Mouse (Mus musculus) intestine, embryonic 16.5 days (tissue): Measurements from ENCODE around the gene Dlg2. TPM values are rescaled to one million over a fixed set of nuclear protein-coding genes. Genes with fewer than 3 reads are reported as not detected.

Source experiments
- ATAC-seq: fragments of 200-750 bp; cut with Nextera tagmentation; 2 replicates; pipeline ENCODE4 v1.8.0; 2017; ENCODE audit warnings: moderate TSS enrichment, moderate library complexity
- H3K27ac ChIP-seq: fragments of 300-500 bp; sonication (generic); 2 replicates; pipeline ENCODE4 v1.5.1; 2014; ENCODE audit warnings: mild to moderate bottlenecking, low read length
- H3K27me3 ChIP-seq: fragments of 300-500 bp; sonication (generic); replicated peaks from 2 replicates; pipeline ENCODE4 v1.6.1; 2014; ENCODE audit warnings: low read length, control low read depth, mixed read lengths; ENCODE audit not compliant: control insufficient read depth, insufficient read depth
- H3K36me3 ChIP-seq: fragments of 300-500 bp; sonication (generic); 2 replicates; pipeline ENCODE4 v1.6.1; 2014; ENCODE audit warnings: low read length, control low read depth; ENCODE audit not compliant: control insufficient read depth, insufficient read depth
- H3K4me1 ChIP-seq: fragments of 300-500 bp; sonication (generic); 2 replicates; pipeline ENCODE4 v1.6.1; 2014; ENCODE audit warnings: low read length, control low read depth, mixed read lengths; ENCODE audit not compliant: control insufficient read depth, insufficient read depth
- H3K4me2 ChIP-seq: fragments of 300-500 bp; sonication (generic); 2 replicates; pipeline ENCODE4 v1.6.1; 2014; ENCODE audit warnings: low read depth, low read length, control low read depth
- H3K4me3 ChIP-seq: fragments of 300-500 bp; sonication (generic); 2 replicates; pipeline ENCODE4 v1.5.1; 2014; ENCODE audit warnings: mild to moderate bottlenecking, low read length
- H3K9ac ChIP-seq: fragments of 300-500 bp; sonication (generic); 2 replicates; pipeline ENCODE4 v1.6.1; 2014; ENCODE audit warnings: low read depth, low read length
- H3K9me3 ChIP-seq: fragments of 300-500 bp; sonication (generic); 2 replicates; pipeline ENCODE4 v1.6.1; 2016; ENCODE audit warnings: low read length, control low read depth; ENCODE audit not compliant: control insufficient read depth
- WGBS: fragments of 180-500 bp; shearing (Covaris S2); extraction: QIAGEN DNeasy Blood & Tissue Kit; methylation state at CpG from one replicate; pipeline ENCODE4 v1.1.7; 2014; 5-methylcytosine and 5-hydroxymethylcytosine counted together
- polyA plus RNA-seq: library from polyadenylated mRNA; unstranded; fragments of >200 nt; fragmentation: Nextera tagmentation; extraction: Ambion mirVana; gene quantifications from 2 replicates; pipeline ENCODE4 v1.2.1, GENCODE M21; 2015

Gene Dlg2
- polyA plus RNA-seq, 1 experiment from 2014 or later = 3.9 TPM

GRCm38 (mm10) chr7:91434739-91435138 lies 958.3 kb downstream of the Dlg2 start:
- no peaks in the 10 kb centered on the region for H3K9me3 ChIP-seq
- H3K27ac ChIP-seq = no peak overlapping the region
- ATAC-seq = no peak
- H3K4me3 ChIP-seq = no peak overlapping the region
- no peaks in the 10 kb centered on the region for H3K4me1 ChIP-seq
- H3K27me3 ChIP-seq = no peaks in the 10 kb centered on the region
- no peaks in the 10 kb centered on the region for H3K36me3 ChIP-seq
- no peak overlapping the region for H3K9ac ChIP-seq
- H3K4me2 ChIP-seq = no peak overlapping the region
- 73% methylated on average over 5 of the region's 5 CpGs for WGBS

GRCm38 (mm10) chr7:91440326-91440725 lies 963.9 kb downstream of the Dlg2 start:
- Histone ChIP-seq H3K4me2 (no peak overlapping the region), H3K27me3 (no peaks in the 10 kb centered on the region), H3K9me3 (no peaks in the 10 kb centered on the region), H3K36me3 (no peaks in the 10 kb centered on the region), H3K9ac (no peak overlapping the region), H3K27ac (no peak overlapping the region), H3K4me3 (no peak overlapping the region), H3K4me1 (peaks cover 6% of the 10 kb centered on the region)
- ATAC-seq = no peak
- 80% methylated on average over 6 of the region's 6 CpGs for whole genome bisulfite sequencing

GRCm38 (mm10) chr7:91442447-91443376 lies 966.2 kb downstream of the Dlg2 start:
- no peaks in the 10 kb centered on the region for H3K36me3 ChIP-seq
- H3K9me3 ChIP-seq = no peaks in the 10 kb centered on the region
- no peak overlapping the region for H3K4me3 ChIP-seq
- no peak overlapping the region for H3K27ac ChIP-seq
- peaks cover 6% of the 10 kb centered on the region for H3K4me1 ChIP-seq
- H3K4me2 ChIP-seq = no peak overlapping the region
- no peak overlapping the region for H3K9ac ChIP-seq
- 63% methylated on average over 11 of the region's 11 CpGs for WGBS
- no peak for ATAC-seq
- no peaks in the 10 kb centered on the region for H3K27me3 ChIP-seq

- no peak overlapping the region for H3K4me2 ChIP-seq
- H3K27ac ChIP-seq = no peak overlapping the region
- no peak overlapping the region for H3K9ac ChIP-seq
- no peak for ATAC-seq
- 74% methylated on average over 5 of the region's 5 CpGs for WGBS
- H3K36me3 ChIP-seq = no peaks in the 10 kb centered on the region
- no peaks in the 10 kb centered on the region for H3K27me3 ChIP-seq
- no peaks in the 10 kb centered on the region for H3K9me3 ChIP-seq
- no peak overlapping the region for H3K4me3 ChIP-seq
- H3K4me1 ChIP-seq = peaks cover 6% of the 10 kb centered on the region
These were observed 966.9 kb downstream of the Dlg2 start for GRCm38 (mm10) chr7:91443377-91443714.

- Histone ChIP-seq H3K4me2 (no peak overlapping the region), H3K4me3 (no peak overlapping the region), H3K9ac (no peak overlapping the region), H3K27ac (no peak overlapping the region), H3K27me3 (no peaks in the 10 kb centered on the region), H3K4me1 (peaks cover 6% of the 10 kb centered on the region), H3K36me3 (no peaks in the 10 kb centered on the region), H3K9me3 (no peaks in the 10 kb centered on the region)
- peak; percentile 67 for ATAC-seq
- 44% methylated on average over 3 of the region's 3 CpGs for WGBS
These were observed 967.4 kb downstream of the Dlg2 start for GRCm38 (mm10) chr7:91443913-91444312.

GRCm38 (mm10) chr7:91444728-91445127 lies 968.3 kb downstream of the Dlg2 start:
- Histone ChIP-seq H3K4me3 (no peak overlapping the region), H3K36me3 (no peaks in the 10 kb centered on the region), H3K4me1 (peaks cover 6% of the 10 kb centered on the region), H3K4me2 (no peak overlapping the region), H3K9ac (no peak overlapping the region), H3K27ac (no peak overlapping the region), H3K27me3 (no peaks in the 10 kb centered on the region), H3K9me3 (no peaks in the 10 kb centered on the region)
- no peak for ATAC-seq
- 61% methylated on average over 3 of the region's 3 CpGs for WGBS

- Histone ChIP-seq H3K4me1 (no peaks in the 10 kb centered on the region), H3K4me2 (no peak overlapping the region), H3K36me3 (no peaks in the 10 kb centered on the region), H3K27ac (no peak overlapping the region), H3K4me3 (no peak overlapping the region), H3K9me3 (no peaks in the 10 kb centered on the region), H3K9ac (no peak overlapping the region), H3K27me3 (no peaks in the 10 kb centered on the region)
- ATAC-seq = no peak
- WGBS = 4% methylated on average over 1 of the region's 1 CpGs
These were observed 980.3 kb downstream of the Dlg2 start for GRCm38 (mm10) chr7:91456796-91457195.

- WGBS = 0% methylated on average over 1 of the region's 1 CpGs
- H3K4me2 ChIP-seq = no peak overlapping the region
- H3K9ac ChIP-seq = no peak overlapping the region
- H3K36me3 ChIP-seq = no peaks in the 10 kb centered on the region
- no peak overlapping the region for H3K4me3 ChIP-seq
- no peak for ATAC-seq
- H3K9me3 ChIP-seq = no peaks in the 10 kb centered on the region
- H3K27me3 ChIP-seq = no peaks in the 10 kb centered on the region
- H3K4me1 ChIP-seq = no peaks in the 10 kb centered on the region
- no peak overlapping the region for H3K27ac ChIP-seq
These were observed 980.7 kb downstream of the Dlg2 start for GRCm38 (mm10) chr7:91457207-91457606.

- Histone ChIP-seq H3K36me3 (no peaks in the 10 kb centered on the region), H3K27me3 (no peaks in the 10 kb centered on the region), H3K9me3 (no peaks in the 10 kb centered on the region), H3K4me3 (no peak overlapping the region), H3K27ac (no peak overlapping the region), H3K9ac (no peak overlapping the region), H3K4me2 (no peak overlapping the region), H3K4me1 (no peaks in the 10 kb centered on the region)
- ATAC-seq = no peak
- 85% methylated on average over 3 of the region's 3 CpGs for WGBS
These were observed 984.9 kb downstream of the Dlg2 start for GRCm38 (mm10) chr7:91461352-91461751.

GRCm38 (mm10) chr7:91463256-91463655 lies 986.8 kb downstream of the Dlg2 start:
- no peak for ATAC-seq
- H3K4me2 ChIP-seq = no peak overlapping the region
- no peak overlapping the region for H3K9ac ChIP-seq
- WGBS = 51% methylated on average over 7 of the region's 7 CpGs
- H3K4me3 ChIP-seq = no peak overlapping the region
- H3K27ac ChIP-seq = no peak overlapping the region
- no peaks in the 10 kb centered on the region for H3K9me3 ChIP-seq
- H3K4me1 ChIP-seq = no peaks in the 10 kb centered on the region
- no peaks in the 10 kb centered on the region for H3K36me3 ChIP-seq
- no peaks in the 10 kb centered on the region for H3K27me3 ChIP-seq
